Mouse (Mus musculus): Measurements from ENCODE around the gene Pld2. TPM values are rescaled to one million over a fixed set of nuclear protein-coding genes. Genes with fewer than 3 reads are reported as not detected.

Pld2 gene
- total and polyA plus RNA-seq, 2 experiments from 2014 or later: 6.8 to 18.5 TPM

DNA sequence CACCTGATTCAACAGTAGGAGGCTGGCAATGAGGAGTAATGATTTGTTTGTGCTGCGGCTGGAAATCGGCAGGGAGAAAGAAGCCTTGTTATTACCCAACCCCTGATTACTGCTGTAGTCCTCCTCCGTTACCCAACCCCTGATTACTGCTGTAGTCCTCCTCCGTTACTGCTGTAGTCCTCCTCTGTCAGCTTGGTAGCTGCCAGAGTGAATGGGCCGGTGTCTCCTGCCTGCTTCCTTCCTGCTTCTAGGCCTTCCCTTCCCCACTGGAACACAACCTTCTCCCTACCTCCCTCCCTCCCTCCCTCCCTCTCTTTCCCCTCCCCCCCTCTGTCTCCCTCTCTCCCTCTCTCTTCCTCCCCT lies 40.5 kb downstream of the Pld2 start:
- Histone ChIP-seq H3K4me1 (ENCODE audit: control insufficient read depth, insufficient read depth) (peaks cover 29% of the 10 kb centered on the region), H3K4me2 (ENCODE audit: low read depth, low read length) (no peak overlapping the region), H3K9me3 (replicated peaks; ENCODE audit: control insufficient read depth, low read length) (no peaks in the 10 kb centered on the region), H3K27ac (ENCODE audit: low read depth) (no peak overlapping the region; the same call in 1 of the 2 replicates), H3K9ac (replicated peaks; ENCODE audit: low read depth, low read length) (no peak overlapping the region), H3K36me3 (replicated peaks; ENCODE audit: control insufficient read depth, insufficient read depth, low read length) (no peaks in the 10 kb centered on the region), H3K4me3 (ENCODE audit: low read depth, low read length) (no peak overlapping the region), H3K27me3 (ENCODE audit: control insufficient read depth, insufficient read depth, low read length) (no peaks in the 10 kb centered on the region)
- TF ChIP-seq EP300 (IDR thresholded peaks at IDR 0.05; ENCODE audit: low read depth) (no peak), CTCF (IDR thresholded peaks at IDR 0.05; ENCODE audit: low read depth) (no peak)
- no peak for ATAC-seq (ENCODE audit: insufficient read depth, low read depth)
- no peak for DNase-seq (ENCODE audit: low spot score)
- 65% methylated on average over 5 of the region's 5 CpGs for WGBS

DNA sequence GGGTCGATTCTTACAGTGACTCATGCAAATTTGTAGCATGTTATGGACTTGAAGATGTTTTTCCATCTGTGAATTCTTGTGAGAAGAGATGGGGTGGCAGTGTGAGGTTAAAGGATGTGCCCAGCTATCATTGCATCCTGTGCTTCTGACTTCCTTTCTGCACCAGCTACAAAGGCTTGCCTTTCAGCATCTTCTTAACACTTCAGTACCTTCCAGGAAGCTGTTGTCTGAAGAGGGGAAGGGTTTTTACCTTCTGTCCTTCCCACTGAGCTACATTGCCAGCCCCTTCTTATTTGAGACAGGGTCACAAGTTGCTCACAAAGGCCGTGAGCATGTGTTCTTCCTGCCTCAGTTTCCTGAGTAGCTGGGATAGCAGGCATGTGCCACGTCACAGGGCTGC lies 41.1 kb downstream of the Pld2 start:
- Histone ChIP-seq H3K27me3 (ENCODE audit: control insufficient read depth, insufficient read depth, low read length) (no peaks in the 10 kb centered on the region), H3K4me1 (ENCODE audit: control insufficient read depth, insufficient read depth) (peaks cover 35% of the 10 kb centered on the region), H3K4me3 (ENCODE audit: low read depth, low read length) (no peak overlapping the region), H3K4me2 (ENCODE audit: low read depth, low read length) (no peak overlapping the region), H3K36me3 (replicated peaks; ENCODE audit: control insufficient read depth, insufficient read depth, low read length) (no peaks in the 10 kb centered on the region), H3K9me3 (replicated peaks; ENCODE audit: control insufficient read depth, low read length) (no peaks in the 10 kb centered on the region), H3K27ac (ENCODE audit: low read depth) (no peak overlapping the region), H3K9ac (replicated peaks; ENCODE audit: low read depth, low read length) (no peak overlapping the region)
- no peak for TF ChIP-seq EP300 (IDR thresholded peaks at IDR 0.05; ENCODE audit: low read depth)
- no peak for TF ChIP-seq CTCF (IDR thresholded peaks at IDR 0.05; ENCODE audit: low read depth)
- 63% methylated on average over 3 of the region's 3 CpGs for WGBS
- ATAC-seq (ENCODE audit: insufficient read depth, low read depth) (no peak), DNase-seq (ENCODE audit: low spot score) (no peak)

DNA sequence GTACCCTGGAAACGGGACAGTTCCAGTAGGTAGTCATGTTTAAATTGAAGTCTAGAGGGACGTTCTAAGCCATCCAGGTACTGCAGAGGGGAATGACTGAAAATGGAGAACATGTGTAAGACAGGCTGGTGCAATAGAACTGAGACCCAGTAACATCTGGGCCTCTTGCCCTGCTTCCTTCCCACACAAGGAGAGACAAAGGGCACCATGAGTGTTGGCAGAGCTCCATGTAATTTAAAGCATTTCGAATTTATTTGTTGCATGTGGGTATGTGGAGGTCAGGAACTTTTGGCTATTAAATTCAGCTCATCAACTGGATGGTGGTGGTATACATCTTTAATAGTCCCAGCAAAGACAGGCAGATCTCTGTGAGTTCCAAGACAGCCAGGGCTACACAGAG lies 42.3 kb downstream of the Pld2 start:
- Histone ChIP-seq H3K4me3 (ENCODE audit: low read depth, low read length) (no peak overlapping the region), H3K36me3 (replicated peaks; ENCODE audit: control insufficient read depth, insufficient read depth, low read length) (no peaks in the 10 kb centered on the region), H3K27ac (ENCODE audit: low read depth) (no peak overlapping the region), H3K9me3 (replicated peaks; ENCODE audit: control insufficient read depth, low read length) (no peaks in the 10 kb centered on the region), H3K4me1 (ENCODE audit: control insufficient read depth, insufficient read depth) (peaks cover 36% of the 10 kb centered on the region), H3K9ac (replicated peaks; ENCODE audit: low read depth, low read length) (no peak overlapping the region), H3K4me2 (ENCODE audit: low read depth, low read length) (no peak overlapping the region), H3K27me3 (ENCODE audit: control insufficient read depth, insufficient read depth, low read length) (no peaks in the 10 kb centered on the region)
- WGBS: 47% methylated on average over 3 of the region's 3 CpGs
- TF ChIP-seq CTCF (IDR thresholded peaks at IDR 0.05; ENCODE audit: low read depth) (no peak), EP300 (IDR thresholded peaks at IDR 0.05; ENCODE audit: low read depth) (no peak)
- ATAC-seq (ENCODE audit: insufficient read depth, low read depth) (no peak), DNase-seq (ENCODE audit: low spot score) (no peak)

DNA sequence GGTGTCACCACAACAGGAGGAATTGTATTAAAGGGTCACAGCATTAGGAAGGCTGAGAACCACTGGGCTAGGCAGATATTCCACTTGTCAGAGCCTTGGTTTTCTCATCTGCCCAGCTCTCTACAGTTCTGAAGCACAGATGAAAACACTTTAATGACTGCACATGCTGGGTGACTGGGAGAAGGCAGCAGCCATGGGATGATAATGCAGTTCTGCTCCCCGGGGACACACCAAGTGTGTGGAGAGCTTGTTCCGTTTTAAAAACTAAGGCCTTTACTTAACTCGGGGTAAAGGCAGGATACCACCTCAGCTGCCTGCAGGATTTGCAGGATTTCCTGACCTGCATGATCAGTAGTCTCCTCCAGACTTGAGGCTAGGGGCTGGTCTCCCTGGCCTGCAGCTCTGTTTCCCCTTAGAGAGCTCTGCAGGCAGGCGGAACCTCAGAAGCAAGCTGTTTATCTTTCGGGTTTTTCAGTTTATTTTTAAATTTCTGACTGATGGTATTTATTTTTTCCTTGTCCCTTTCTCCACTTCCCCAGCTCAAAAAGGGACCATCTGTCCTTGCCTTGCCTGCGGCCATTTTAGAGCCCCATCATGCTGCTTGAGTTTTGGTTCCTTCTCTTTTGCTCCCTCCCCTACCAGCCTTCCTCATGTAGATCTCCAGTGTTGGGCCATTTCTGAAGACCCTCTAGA lies 43.3 kb downstream of the Pld2 start:
- H3K9ac ChIP-seq (replicated peaks; ENCODE audit: low read depth, low read length): no peak overlapping the region
- DNase-seq (ENCODE audit: low spot score): no peak
- H3K4me2 ChIP-seq (ENCODE audit: low read depth, low read length): no peak overlapping the region
- H3K27me3 ChIP-seq (ENCODE audit: control insufficient read depth, insufficient read depth, low read length): no peaks in the 10 kb centered on the region
- no peaks in the 10 kb centered on the region for H3K9me3 ChIP-seq (replicated peaks; ENCODE audit: control insufficient read depth, low read length)
- H3K36me3 ChIP-seq (replicated peaks; ENCODE audit: control insufficient read depth, insufficient read depth, low read length): no peaks in the 10 kb centered on the region
- no peak for TF ChIP-seq EP300 (IDR thresholded peaks at IDR 0.05; ENCODE audit: low read depth)
- TF ChIP-seq CTCF (IDR thresholded peaks at IDR 0.05; ENCODE audit: low read depth): no peak
- 0 out of 2 replicates have a peak, but pooled peaks have one; percentile 15 for ATAC-seq (ENCODE audit: insufficient read depth, low read depth)
- H3K27ac ChIP-seq (ENCODE audit: low read depth): peak overlapping the region; percentile 47
- H3K4me1 ChIP-seq (ENCODE audit: control insufficient read depth, insufficient read depth): peaks cover 36% of the 10 kb centered on the region
- WGBS: 40% methylated on average over 6 of the region's 6 CpGs
- H3K4me3 ChIP-seq (ENCODE audit: low read depth, low read length): no peak overlapping the region

DNA sequence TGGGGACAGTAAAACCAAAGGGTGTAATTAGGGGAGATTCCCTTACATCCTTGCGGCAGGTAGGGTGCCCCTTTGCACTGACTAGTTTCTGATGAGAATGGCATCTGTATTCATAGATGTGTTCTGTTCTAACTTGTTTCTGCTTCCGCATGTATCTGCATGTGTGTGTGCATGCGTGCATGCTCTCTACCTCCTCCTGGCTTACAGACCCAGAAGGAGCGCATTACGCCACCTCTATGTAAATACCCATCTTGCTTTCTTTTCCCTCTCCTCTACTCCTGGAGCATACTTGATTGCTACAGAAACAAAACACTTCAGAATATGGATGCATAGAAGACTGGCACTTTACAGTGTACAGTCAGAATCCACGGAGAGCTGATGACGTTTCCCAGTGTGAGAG lies 43.9 kb downstream of the Pld2 start:
- Histone ChIP-seq H3K4me3 (ENCODE audit: low read depth, low read length) (no peak overlapping the region), H3K27ac (ENCODE audit: low read depth) (peak overlapping the region; percentile 47; the same call in 1 of the 2 replicates), H3K9ac (replicated peaks; ENCODE audit: low read depth, low read length) (no peak overlapping the region), H3K4me1 (ENCODE audit: control insufficient read depth, insufficient read depth) (peaks cover 36% of the 10 kb centered on the region), H3K4me2 (ENCODE audit: low read depth, low read length) (no peak overlapping the region), H3K36me3 (replicated peaks; ENCODE audit: control insufficient read depth, insufficient read depth, low read length) (no peaks in the 10 kb centered on the region), H3K9me3 (replicated peaks; ENCODE audit: control insufficient read depth, low read length) (no peaks in the 10 kb centered on the region), H3K27me3 (ENCODE audit: control insufficient read depth, insufficient read depth, low read length) (no peaks in the 10 kb centered on the region)
- 84% methylated on average over 7 of the region's 7 CpGs for WGBS
- TF ChIP-seq CTCF (IDR thresholded peaks at IDR 0.05; ENCODE audit: low read depth) (no peak), EP300 (IDR thresholded peaks at IDR 0.05; ENCODE audit: low read depth) (no peak)
- DNase-seq (ENCODE audit: low spot score) (no peak), ATAC-seq (ENCODE audit: insufficient read depth, low read depth) (no peak)

DNA sequence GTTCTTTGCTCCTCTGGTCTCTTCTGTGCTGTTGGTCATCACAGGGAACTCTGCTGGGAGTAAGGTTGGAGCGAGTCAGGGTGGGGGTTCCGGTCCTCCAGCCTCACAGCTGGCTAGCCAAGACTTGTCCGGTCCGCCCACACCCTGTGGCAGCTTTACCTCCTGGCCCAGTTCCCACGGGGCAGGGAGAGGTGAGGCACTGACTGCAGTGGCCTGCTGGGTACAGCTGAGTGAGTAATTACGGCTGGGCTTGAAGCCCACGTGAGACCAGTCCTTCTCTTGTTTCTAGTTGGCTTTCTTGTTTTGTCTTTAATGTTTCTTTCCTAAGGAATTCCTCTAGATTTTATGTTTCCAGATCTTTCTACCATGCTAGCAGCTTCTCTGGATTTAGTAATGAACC lies 45.6 kb downstream of the Pld2 start:
- H3K4me3 ChIP-seq (ENCODE audit: low read depth, low read length): no peak overlapping the region
- H3K9ac ChIP-seq (replicated peaks; ENCODE audit: low read depth, low read length): no peak overlapping the region
- no peaks in the 10 kb centered on the region for H3K9me3 ChIP-seq (replicated peaks; ENCODE audit: control insufficient read depth, low read length)
- no peaks in the 10 kb centered on the region for H3K36me3 ChIP-seq (replicated peaks; ENCODE audit: control insufficient read depth, insufficient read depth, low read length)
- H3K27ac ChIP-seq (ENCODE audit: low read depth): peak overlapping the region; percentile 32
- peak; percentile 45 for DNase-seq (ENCODE audit: low spot score)
- 24% methylated on average over 7 of the region's 7 CpGs for WGBS
- peak; percentile 83 for ATAC-seq (ENCODE audit: insufficient read depth, low read depth)
- no peak for TF ChIP-seq EP300 (IDR thresholded peaks at IDR 0.05; ENCODE audit: low read depth)
- no peak for TF ChIP-seq CTCF (IDR thresholded peaks at IDR 0.05; ENCODE audit: low read depth)
- H3K4me1 ChIP-seq (ENCODE audit: control insufficient read depth, insufficient read depth): peaks cover 34% of the 10 kb centered on the region
- H3K27me3 ChIP-seq (ENCODE audit: control insufficient read depth, insufficient read depth, low read length): no peaks in the 10 kb centered on the region
- H3K4me2 ChIP-seq (ENCODE audit: low read depth, low read length): no peak overlapping the region

All from heart, postnatal 0 days (tissue).